Mouse (Mus musculus): Measurements from ENCODE around the gene Fez2. TPM values are rescaled to one million over a fixed set of nuclear protein-coding genes. Genes with fewer than 3 reads are reported as not detected.
A peak's percentile ranks its signal among the peaks of the same experiment; 100 is the strongest.

Gene Fez2
- polyA plus RNA-seq, 1 experiment from 2014 or later: 40.8 TPM

DNA sequence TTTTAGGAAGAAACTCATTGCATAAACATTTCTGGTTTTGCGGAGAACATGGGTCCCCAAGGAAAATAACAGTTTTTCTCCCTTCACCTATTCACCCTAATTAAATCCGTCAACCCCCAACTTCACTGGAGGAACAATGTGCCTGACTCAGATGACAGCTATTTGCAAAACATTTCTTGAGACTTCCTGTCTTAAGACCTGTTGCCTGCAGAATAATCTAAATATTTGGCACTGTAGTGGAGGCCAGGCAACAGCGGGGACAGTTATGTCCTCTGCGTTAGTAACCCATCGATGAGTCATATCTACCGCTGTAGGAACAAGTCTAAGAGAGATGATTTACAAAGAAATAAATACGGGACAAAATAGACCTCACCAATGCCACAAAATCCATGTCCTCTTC lies 26.9 kb upstream of the Fez2 start:
- Histone ChIP-seq H3K27me3 (no peaks in the 10 kb centered on the region), H3K27ac (replicated peaks) (no peak overlapping the region), H3K4me3 (replicated peaks) (no peak overlapping the region), H3K9ac (no peak overlapping the region), H3K9me3 (replicated peaks) (no peaks in the 10 kb centered on the region), H3K4me1 (no peaks in the 10 kb centered on the region), H3K36me3 (no peaks in the 10 kb centered on the region), H3K4me2 (replicated peaks) (no peak overlapping the region)
- no peak for ATAC-seq (ENCODE audit: insufficient number of reproducible peaks, low FRiP score, low TSS enrichment, low read depth)
- 69% methylated on average over 7 of the region's 7 CpGs for WGBS

DNA sequence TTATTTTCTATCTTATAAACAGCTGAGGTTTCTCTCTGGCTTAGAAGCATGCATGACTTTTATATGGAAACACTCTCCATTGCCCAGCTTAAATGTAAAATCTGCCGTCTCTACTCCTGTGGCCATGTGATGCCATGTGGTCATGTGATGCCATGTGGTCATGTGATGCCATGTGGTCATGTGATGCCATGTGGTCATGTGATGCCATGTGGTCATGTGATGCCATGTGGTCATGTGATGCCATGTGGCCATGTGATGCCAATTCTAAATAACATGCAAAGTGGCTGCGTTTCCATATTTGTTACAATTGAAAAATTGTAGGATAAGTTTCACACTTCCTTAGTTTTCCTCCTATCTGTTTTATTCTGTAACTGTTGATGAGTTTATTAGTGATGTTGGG lies 22.8 kb upstream of the Fez2 start:
- no peak overlapping the region for H3K27ac ChIP-seq (replicated peaks)
- H3K4me2 ChIP-seq (replicated peaks): no peak overlapping the region
- no peak for ATAC-seq (ENCODE audit: insufficient number of reproducible peaks, low FRiP score, low TSS enrichment, low read depth)
- WGBS: 96% methylated on average over 2 of the region's 2 CpGs
- no peak overlapping the region for H3K4me3 ChIP-seq (replicated peaks)
- no peaks in the 10 kb centered on the region for H3K27me3 ChIP-seq
- H3K4me1 ChIP-seq: no peaks in the 10 kb centered on the region
- no peak overlapping the region for H3K9ac ChIP-seq
- H3K36me3 ChIP-seq: no peaks in the 10 kb centered on the region
- no peaks in the 10 kb centered on the region for H3K9me3 ChIP-seq (replicated peaks)

DNA sequence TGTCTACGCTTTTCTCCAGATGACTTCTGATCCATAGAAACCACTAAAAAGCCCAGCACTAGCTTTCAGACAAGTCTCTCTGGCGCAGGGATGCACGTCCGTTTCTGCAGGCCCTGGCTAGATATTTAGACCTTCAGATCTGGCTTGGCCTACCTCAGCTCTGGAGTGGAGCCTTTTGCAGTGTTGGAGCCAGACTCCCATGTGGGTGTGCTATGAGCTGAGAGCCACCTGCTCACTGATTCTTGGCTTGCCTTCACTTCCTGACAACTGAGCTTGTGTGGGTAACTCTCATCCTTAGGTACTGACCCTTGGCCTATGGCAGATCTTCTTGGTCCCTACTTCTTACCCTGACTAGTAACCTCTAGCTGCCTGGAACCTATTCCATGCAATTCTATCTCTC lies 19.2 kb upstream of the Fez2 start:
- no peak overlapping the region for H3K27ac ChIP-seq (replicated peaks)
- no peaks in the 10 kb centered on the region for H3K36me3 ChIP-seq
- no peak for ATAC-seq (ENCODE audit: insufficient number of reproducible peaks, low FRiP score, low TSS enrichment, low read depth)
- H3K9ac ChIP-seq: no peak overlapping the region
- no peak overlapping the region for H3K4me2 ChIP-seq (replicated peaks)
- 94% methylated on average over 4 of the region's 4 CpGs for WGBS
- no peaks in the 10 kb centered on the region for H3K9me3 ChIP-seq (replicated peaks)
- no peak overlapping the region for H3K4me3 ChIP-seq (replicated peaks)
- no peaks in the 10 kb centered on the region for H3K4me1 ChIP-seq
- H3K27me3 ChIP-seq: no peaks in the 10 kb centered on the region

DNA sequence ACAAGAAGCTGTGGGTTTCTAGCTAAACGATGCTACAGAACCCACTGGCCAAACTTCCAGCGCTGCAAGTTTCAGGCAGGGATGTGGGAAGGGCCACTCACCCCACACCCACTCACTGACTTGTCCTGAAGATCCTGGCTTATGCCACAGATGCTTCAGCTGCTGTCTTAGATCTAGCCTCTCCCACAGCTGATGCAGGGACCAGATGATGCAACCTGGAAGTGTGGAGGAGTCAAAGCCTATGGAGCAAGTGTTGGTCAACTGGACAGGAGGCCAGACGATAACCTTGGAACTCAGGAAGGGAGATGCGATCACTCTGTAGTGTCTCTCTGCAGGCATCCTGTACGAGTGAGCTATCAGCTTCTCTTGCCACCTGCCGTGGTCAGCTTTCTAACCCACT lies 17.7 kb upstream of the Fez2 start:
- H3K27me3 ChIP-seq: no peaks in the 10 kb centered on the region
- H3K4me3 ChIP-seq (replicated peaks): no peak overlapping the region
- no peaks in the 10 kb centered on the region for H3K4me1 ChIP-seq
- H3K27ac ChIP-seq (replicated peaks): no peak overlapping the region
- ATAC-seq (ENCODE audit: insufficient number of reproducible peaks, low FRiP score, low TSS enrichment, low read depth): no peak
- H3K36me3 ChIP-seq: no peaks in the 10 kb centered on the region
- H3K9ac ChIP-seq: no peak overlapping the region
- H3K9me3 ChIP-seq (replicated peaks): no peaks in the 10 kb centered on the region
- 72% methylated on average over 6 of the region's 6 CpGs for WGBS
- no peak overlapping the region for H3K4me2 ChIP-seq (replicated peaks)

DNA sequence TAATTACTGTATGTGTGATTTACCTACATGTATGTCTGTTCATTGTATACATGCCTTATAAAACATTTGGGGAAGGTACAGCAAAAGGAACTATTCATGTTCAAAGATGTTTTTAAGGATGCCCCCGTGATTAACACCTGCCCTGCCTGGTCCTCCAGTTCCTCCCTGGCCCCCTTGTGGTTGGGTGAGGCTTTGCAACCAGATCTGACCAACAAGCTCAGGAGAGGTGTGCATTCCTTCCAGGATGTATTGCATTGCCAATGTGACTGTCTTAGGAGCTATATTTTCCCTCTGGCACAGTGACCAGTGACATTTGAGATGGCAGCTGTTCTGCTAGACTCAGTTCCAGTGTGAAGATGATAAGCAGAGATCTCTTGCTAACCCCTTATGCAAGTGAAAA lies 16.8 kb upstream of the Fez2 start:
- H3K9ac ChIP-seq: no peak overlapping the region
- 33% methylated on average over 1 of the region's 1 CpGs for WGBS
- H3K4me3 ChIP-seq (replicated peaks): no peak overlapping the region
- H3K27me3 ChIP-seq: no peaks in the 10 kb centered on the region
- no peaks in the 10 kb centered on the region for H3K4me1 ChIP-seq
- H3K9me3 ChIP-seq (replicated peaks): no peaks in the 10 kb centered on the region
- H3K4me2 ChIP-seq (replicated peaks): no peak overlapping the region
- no peak for ATAC-seq (ENCODE audit: insufficient number of reproducible peaks, low FRiP score, low TSS enrichment, low read depth)
- H3K36me3 ChIP-seq: no peaks in the 10 kb centered on the region
- no peak overlapping the region; the same call in 1 of the 2 replicates for H3K27ac ChIP-seq (replicated peaks)

DNA sequence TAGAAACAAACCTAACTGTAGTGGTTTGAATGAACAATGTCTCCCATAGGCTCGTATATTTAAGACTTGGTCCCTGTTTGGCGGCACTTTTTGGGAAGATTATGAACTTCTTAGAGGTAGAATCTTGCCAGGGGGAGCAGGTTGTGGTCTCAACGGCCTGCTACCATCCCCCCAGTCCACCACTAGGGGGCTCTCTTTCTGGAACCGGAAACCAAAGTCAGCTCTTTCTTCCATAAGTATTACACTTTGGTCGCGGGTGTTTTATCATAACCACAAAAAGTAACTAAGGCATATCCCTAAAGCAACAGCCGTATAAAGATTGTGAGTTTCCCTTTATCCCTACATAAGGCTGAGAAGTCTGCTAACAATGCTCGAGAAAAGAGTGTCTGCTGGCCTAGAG lies 12.4 kb upstream of the Fez2 start:
- H3K27me3 ChIP-seq: no peaks in the 10 kb centered on the region
- H3K36me3 ChIP-seq: no peaks in the 10 kb centered on the region
- no peak overlapping the region for H3K9ac ChIP-seq
- 64% methylated on average over 8 of the region's 8 CpGs for WGBS
- H3K27ac ChIP-seq (replicated peaks): no peak overlapping the region
- H3K4me1 ChIP-seq: no peaks in the 10 kb centered on the region
- no peak for ATAC-seq (ENCODE audit: insufficient number of reproducible peaks, low FRiP score, low TSS enrichment, low read depth)
- no peak overlapping the region for H3K4me3 ChIP-seq (replicated peaks)
- H3K9me3 ChIP-seq (replicated peaks): no peaks in the 10 kb centered on the region
- no peak overlapping the region for H3K4me2 ChIP-seq (replicated peaks)

DNA sequence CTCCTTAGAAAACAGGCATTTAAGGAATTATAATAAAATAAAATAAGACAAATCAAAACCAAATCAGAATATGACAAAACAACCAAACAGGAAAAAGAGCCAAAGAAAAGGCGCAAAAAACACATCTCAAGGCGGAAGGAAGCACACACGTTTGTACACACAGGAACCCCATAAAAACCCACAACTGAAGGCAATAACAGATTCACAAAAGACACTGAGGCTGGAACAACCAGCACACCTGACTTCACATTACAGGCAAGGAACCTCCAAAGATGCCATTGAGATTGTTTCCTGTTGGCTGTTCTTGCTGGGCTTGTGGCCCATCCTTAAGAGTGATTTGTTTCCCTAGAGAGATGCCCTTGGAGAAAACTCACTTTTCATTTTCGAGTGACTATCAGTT lies 11.1 kb upstream of the Fez2 start:
- 85% methylated on average over 4 of the region's 4 CpGs for WGBS
- Histone ChIP-seq H3K27ac (replicated peaks) (no peak overlapping the region), H3K4me3 (replicated peaks) (no peak overlapping the region), H3K4me2 (replicated peaks) (no peak overlapping the region), H3K36me3 (no peaks in the 10 kb centered on the region), H3K4me1 (no peaks in the 10 kb centered on the region), H3K9ac (no peak overlapping the region), H3K27me3 (no peaks in the 10 kb centered on the region), H3K9me3 (replicated peaks) (no peaks in the 10 kb centered on the region)
- no peak for ATAC-seq (ENCODE audit: insufficient number of reproducible peaks, low FRiP score, low TSS enrichment, low read depth)

DNA sequence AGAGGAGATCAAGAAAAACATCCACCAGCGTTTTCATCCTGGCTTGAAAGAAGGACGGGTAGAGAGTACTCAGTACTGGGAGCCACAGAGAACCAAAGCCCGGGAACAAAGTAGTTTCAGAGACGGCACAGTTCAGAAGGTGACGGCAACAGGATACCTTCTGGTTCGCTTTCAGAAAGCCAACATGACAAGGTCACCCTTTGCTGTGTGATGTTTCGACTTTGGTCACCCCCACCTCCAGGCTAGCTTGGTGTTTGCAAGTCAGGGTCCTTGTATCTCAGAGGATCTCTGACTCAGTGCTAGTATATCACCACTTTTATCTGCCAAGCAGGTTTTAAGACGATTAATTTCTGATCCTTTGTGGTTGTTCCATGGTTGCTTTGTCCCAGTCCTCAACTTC lies 7.1 kb upstream of the Fez2 start:
- Histone ChIP-seq H3K27ac (replicated peaks) (no peak overlapping the region), H3K36me3 (no peaks in the 10 kb centered on the region), H3K9ac (no peak overlapping the region), H3K4me2 (replicated peaks) (no peak overlapping the region), H3K4me3 (replicated peaks) (no peak overlapping the region), H3K9me3 (replicated peaks) (no peaks in the 10 kb centered on the region), H3K27me3 (no peaks in the 10 kb centered on the region), H3K4me1 (no peaks in the 10 kb centered on the region)
- 76% methylated on average over 8 of the region's 8 CpGs for WGBS
- no peak for ATAC-seq (ENCODE audit: insufficient number of reproducible peaks, low FRiP score, low TSS enrichment, low read depth)

DNA sequence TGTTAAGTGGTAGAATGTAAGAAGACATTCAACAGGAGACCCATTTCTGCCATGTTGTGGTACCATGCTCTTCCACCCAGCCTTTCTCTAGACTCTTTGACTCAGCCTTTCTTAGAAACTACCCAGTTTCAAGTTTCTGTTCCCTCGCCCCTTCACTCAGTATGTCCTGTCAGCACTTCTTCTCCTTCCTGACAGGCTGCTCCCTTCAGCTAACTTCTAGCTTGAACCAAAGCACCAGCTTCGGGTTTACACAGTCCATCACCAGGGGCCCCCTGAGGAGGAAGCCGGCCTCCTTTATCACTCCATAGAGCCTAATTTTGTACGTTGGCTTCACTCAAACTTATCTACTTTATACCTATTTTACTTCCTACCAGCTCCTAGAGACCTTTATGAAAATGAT lies 1.3 kb upstream of the Fez2 start:
- Histone ChIP-seq H3K9me3 (replicated peaks) (no peaks in the 10 kb centered on the region), H3K4me3 (replicated peaks) (no peak overlapping the region), H3K27me3 (no peaks in the 10 kb centered on the region), H3K27ac (replicated peaks) (no peak overlapping the region), H3K9ac (no peak overlapping the region), H3K4me1 (peaks cover 13% of the 10 kb centered on the region), H3K4me2 (replicated peaks) (no peak overlapping the region), H3K36me3 (no peaks in the 10 kb centered on the region; the same call in 1 of the 2 replicates)
- WGBS: 77% methylated on average over 4 of the region's 4 CpGs
- no peak for ATAC-seq (ENCODE audit: insufficient number of reproducible peaks, low FRiP score, low TSS enrichment, low read depth)

DNA sequence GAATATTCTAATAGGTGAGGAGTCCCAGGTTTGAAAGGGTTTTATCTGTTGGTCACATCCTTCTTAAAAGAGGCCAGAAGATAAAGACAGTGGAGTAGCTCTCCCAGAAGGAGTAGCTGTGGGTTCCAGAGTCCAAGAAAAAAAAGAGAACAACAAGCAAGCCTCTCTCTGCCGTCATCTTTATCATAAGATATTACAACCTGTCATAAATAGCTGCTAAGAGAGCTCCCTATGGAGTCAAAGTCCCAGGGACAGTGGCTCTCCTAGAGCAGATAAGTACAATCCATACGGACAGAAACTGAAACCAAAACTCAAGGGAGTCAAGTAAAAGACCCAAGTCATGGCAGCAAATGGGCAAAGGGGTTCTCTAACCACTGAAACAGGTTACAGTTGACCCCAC lies 2.7 kb downstream of the Fez2 start:
- WGBS: 86% methylated on average over 2 of the region's 2 CpGs
- H3K36me3 ChIP-seq: peaks cover 6% of the 10 kb centered on the region; the same call in 1 of the 2 replicates
- ATAC-seq (ENCODE audit: insufficient number of reproducible peaks, low FRiP score, low TSS enrichment, low read depth): no peak

DNA sequence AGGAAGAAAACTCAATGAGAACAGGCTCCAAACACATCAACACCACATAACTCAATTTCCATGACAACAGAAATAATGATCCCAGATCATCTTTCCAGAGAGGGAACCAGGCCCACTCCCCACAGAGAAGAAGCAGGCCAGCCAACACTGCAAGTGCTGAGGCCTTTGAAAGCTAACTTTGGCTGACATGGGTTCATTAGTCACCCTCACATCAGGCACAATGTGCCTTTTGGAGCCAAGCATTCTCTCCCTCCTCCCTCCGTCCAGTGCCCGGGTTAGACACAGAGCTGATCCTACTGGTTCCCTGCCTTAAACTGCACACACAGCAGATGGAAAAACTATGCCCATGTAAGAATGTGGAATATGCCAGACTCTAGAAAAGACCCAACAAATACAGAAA lies 8.1 kb downstream of the Fez2 start:
- H3K27me3 ChIP-seq: no peaks in the 10 kb centered on the region
- H3K4me1 ChIP-seq: 0 out of 2 replicates have a peak, but pooled peaks cover 3% of the 10 kb centered on the region
- no peak overlapping the region for H3K9ac ChIP-seq
- no peak overlapping the region for H3K27ac ChIP-seq (replicated peaks)
- 0 out of 2 replicates have a peak, but pooled peaks cover 12% of the 10 kb centered on the region for H3K36me3 ChIP-seq
- 54% methylated on average over 2 of the region's 2 CpGs for WGBS
- H3K4me3 ChIP-seq (replicated peaks): no peak overlapping the region
- H3K4me2 ChIP-seq (replicated peaks): no peak overlapping the region
- ATAC-seq (ENCODE audit: insufficient number of reproducible peaks, low FRiP score, low TSS enrichment, low read depth): peak; percentile 47; the same call in 1 of the 2 replicates
- H3K9me3 ChIP-seq (replicated peaks): no peaks in the 10 kb centered on the region

More for the DNA sequence above, 2.7 kb downstream of the Fez2 start:
- Histone ChIP-seq H3K4me1 (peaks cover 13% of the 10 kb centered on the region), H3K9ac (no peak overlapping the region), H3K27me3 (no peaks in the 10 kb centered on the region), H3K4me2 (replicated peaks) (no peak overlapping the region), H3K9me3 (replicated peaks) (no peaks in the 10 kb centered on the region), H3K4me3 (replicated peaks) (no peak overlapping the region), H3K27ac (replicated peaks) (no peak overlapping the region)

DNA sequence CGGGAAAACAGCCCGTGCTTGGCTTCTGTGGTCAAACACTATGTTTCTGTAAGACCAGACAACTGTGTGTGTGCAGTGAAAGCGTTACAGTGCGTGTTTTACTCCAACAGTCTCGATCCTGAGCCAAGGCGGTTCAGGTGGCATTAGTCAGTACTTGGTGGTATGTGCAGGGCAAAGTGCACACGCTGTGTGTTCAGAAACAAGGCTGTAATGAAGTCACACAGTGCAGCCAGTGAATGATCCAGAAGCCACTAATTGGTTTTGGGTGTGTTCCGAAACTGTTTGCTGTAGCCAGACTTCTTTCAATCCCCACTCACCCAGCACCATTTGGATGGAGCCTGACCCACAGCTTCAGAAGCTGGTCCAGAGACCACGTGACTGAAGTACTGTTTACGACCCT lies 9.6 kb downstream of the Fez2 start:
- H3K9me3 ChIP-seq (replicated peaks): no peaks in the 10 kb centered on the region
- no peak overlapping the region for H3K4me3 ChIP-seq (replicated peaks)
- H3K4me2 ChIP-seq (replicated peaks): no peak overlapping the region
- H3K36me3 ChIP-seq: peaks cover 19% of the 10 kb centered on the region
- 80% methylated on average over 10 of the region's 10 CpGs for WGBS
- no peaks in the 10 kb centered on the region for H3K4me1 ChIP-seq
- no peaks in the 10 kb centered on the region for H3K27me3 ChIP-seq
- ATAC-seq (ENCODE audit: insufficient number of reproducible peaks, low FRiP score, low TSS enrichment, low read depth): no peak
- H3K9ac ChIP-seq: no peak overlapping the region
- no peak overlapping the region for H3K27ac ChIP-seq (replicated peaks)
